Mouse (Mus musculus): ENCODE measurements at regions not wholly inside any gene's neighbourhood (a gene's known extent, or its start where the extent isn't known, plus 50 kb on each side); places are given as distances from the start of the nearest gene placed in this dataset.
"Not testable (repeated sequence)": the region's sequence is repeated elsewhere in the genome, so short reads cannot be mapped to it uniquely, and the experiment has no call there.

DNA sequence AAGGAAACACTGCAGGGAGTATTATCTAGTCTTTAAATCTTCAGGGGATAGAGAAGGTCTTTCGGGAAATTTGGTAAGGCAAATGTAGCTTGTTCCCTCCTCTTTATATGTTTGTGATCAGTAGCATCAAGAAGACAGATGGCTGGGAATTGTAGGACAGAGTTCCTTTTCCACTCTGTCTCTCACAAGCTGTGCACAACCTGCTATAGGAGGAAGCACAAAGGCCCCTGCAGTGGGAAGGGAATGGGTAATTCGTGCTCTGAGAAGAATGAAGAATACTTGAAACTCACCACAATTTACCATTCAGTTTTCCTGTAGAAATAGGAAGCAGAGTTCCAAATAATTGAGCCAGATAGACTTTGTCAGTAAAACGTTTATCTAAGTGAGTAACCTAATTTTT is 1007.2 kb downstream of the Epha7 start:
- no peaks in the 10 kb centered on the region for H3K4me1 ChIP-seq (ENCODE audit: control insufficient read depth, insufficient read depth, low read length)
- H3K27ac ChIP-seq (replicated peaks; ENCODE audit: low read depth, low read length), result no peak overlapping the region
- no peaks in the 10 kb centered on the region for H3K27me3 ChIP-seq (replicated peaks; ENCODE audit: control insufficient read depth, insufficient read depth, low read length)
- no peak for DNase-seq (ENCODE audit: low spot score)
- H3K9ac ChIP-seq (ENCODE audit: low read depth, low read length), result no peak overlapping the region
- ATAC-seq (ENCODE audit: low read depth), result no peak
- H3K9me3 ChIP-seq (ENCODE audit: control insufficient read depth, low read length), result no peaks in the 10 kb centered on the region
- 45% methylated on average over 3 of the region's 3 CpGs for WGBS
- H3K4me2 ChIP-seq (ENCODE audit: low read depth, low read length), result no peak overlapping the region
- no peak overlapping the region for H3K4me3 ChIP-seq (ENCODE audit: low read depth, low read length)
- H3K36me3 ChIP-seq (ENCODE audit: control insufficient read depth, insufficient read depth, low read length), result no peaks in the 10 kb centered on the region

DNA sequence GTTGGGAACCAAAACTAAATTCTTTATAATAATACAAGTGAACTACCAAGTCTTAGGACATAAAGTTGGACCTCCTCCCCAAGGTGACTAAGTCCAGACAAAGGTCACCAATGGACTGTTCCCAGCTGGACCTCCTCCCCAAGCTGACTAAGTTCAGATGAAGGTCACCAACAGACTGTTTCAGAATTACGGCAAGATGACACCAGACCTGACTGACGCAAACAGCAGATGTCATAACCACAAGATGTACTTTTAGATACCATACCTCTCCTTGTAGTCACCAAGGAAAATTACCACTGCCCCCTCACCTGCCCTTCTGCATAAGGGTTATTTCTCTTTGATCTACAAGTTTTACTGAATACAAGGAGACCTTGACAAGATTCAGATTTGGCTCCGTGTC is 1017.8 kb downstream of the Epha7 start:
- not testable (repeated sequence) for H3K4me1 ChIP-seq (ENCODE audit: control insufficient read depth, insufficient read depth, low read length); H3K27me3 ChIP-seq (replicated peaks; ENCODE audit: control insufficient read depth, insufficient read depth, low read length); H3K36me3 ChIP-seq (ENCODE audit: control insufficient read depth, insufficient read depth, low read length); H3K9me3 ChIP-seq (ENCODE audit: control insufficient read depth, low read length); H3K9ac ChIP-seq (ENCODE audit: low read depth, low read length); H3K4me2 ChIP-seq (ENCODE audit: low read depth, low read length); H3K27ac ChIP-seq (replicated peaks; ENCODE audit: low read depth, low read length); ATAC-seq (ENCODE audit: low read depth); DNase-seq (ENCODE audit: low spot score); H3K4me3 ChIP-seq (ENCODE audit: low read depth, low read length)
- 43% methylated on average over 3 of the region's 3 CpGs for WGBS

DNA sequence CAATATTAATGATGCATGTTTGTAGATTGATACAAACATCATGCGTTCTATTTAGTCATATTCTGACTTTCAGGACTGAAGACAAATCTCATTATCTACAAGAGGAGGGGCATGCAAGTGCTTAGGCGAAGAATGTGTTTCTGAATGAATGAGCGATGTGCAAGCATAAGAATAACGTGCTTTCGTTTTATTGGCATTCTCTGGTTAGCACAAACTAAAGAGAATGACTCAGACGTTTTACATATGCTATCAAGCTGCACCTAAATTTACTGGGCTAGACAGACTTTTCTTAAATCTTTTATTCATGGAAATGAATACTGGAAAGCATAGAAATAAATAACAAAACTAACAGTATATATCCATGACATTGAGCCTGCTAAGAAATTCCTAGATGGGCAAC is 1019.8 kb downstream of the Epha7 start:
- H3K27ac ChIP-seq (replicated peaks; ENCODE audit: low read depth, low read length), result no peak overlapping the region
- H3K27me3 ChIP-seq (replicated peaks; ENCODE audit: control insufficient read depth, insufficient read depth, low read length), result no peaks in the 10 kb centered on the region
- no peak overlapping the region for H3K9ac ChIP-seq (ENCODE audit: low read depth, low read length)
- no peaks in the 10 kb centered on the region for H3K9me3 ChIP-seq (ENCODE audit: control insufficient read depth, low read length)
- DNase-seq (ENCODE audit: low spot score) (no peak), ATAC-seq (ENCODE audit: low read depth) (no peak)
- no peak overlapping the region for H3K4me2 ChIP-seq (ENCODE audit: low read depth, low read length)
- no peak overlapping the region for H3K4me3 ChIP-seq (ENCODE audit: low read depth, low read length)
- H3K4me1 ChIP-seq (ENCODE audit: control insufficient read depth, insufficient read depth, low read length), result no peaks in the 10 kb centered on the region
- WGBS, result 75% methylated on average over 6 of the region's 6 CpGs
- no peaks in the 10 kb centered on the region for H3K36me3 ChIP-seq (ENCODE audit: control insufficient read depth, insufficient read depth, low read length)

DNA sequence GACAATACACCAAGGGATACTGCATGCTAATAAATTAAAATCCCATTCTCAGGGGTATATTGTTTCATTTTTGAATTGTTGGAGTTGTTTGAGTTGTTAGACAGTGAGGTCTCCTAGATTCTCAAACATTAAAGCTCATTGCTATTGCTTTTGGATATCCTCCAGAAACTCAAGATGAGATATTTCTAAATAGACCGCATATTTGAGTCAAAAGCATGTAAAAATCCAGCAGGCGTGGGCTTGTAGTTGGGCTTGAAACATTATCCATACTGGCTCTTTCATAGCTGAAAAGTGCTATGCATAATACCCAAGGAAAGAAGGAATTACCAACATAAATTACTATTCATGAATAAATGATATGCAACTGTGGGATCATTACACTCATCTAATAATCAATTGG is 1043.7 kb downstream of the Epha7 start:
- Histone ChIP-seq H3K4me3 (ENCODE audit: low read depth, low read length) (no peak overlapping the region), H3K27ac (replicated peaks; ENCODE audit: low read depth, low read length) (no peak overlapping the region), H3K36me3 (ENCODE audit: control insufficient read depth, insufficient read depth, low read length) (no peaks in the 10 kb centered on the region), H3K9ac (ENCODE audit: low read depth, low read length) (no peak overlapping the region), H3K4me2 (ENCODE audit: low read depth, low read length) (no peak overlapping the region), H3K4me1 (ENCODE audit: control insufficient read depth, insufficient read depth, low read length) (no peaks in the 10 kb centered on the region; the same call in 1 of the 2 replicates), H3K9me3 (ENCODE audit: control insufficient read depth, low read length) (no peaks in the 10 kb centered on the region), H3K27me3 (replicated peaks; ENCODE audit: control insufficient read depth, insufficient read depth, low read length) (no peaks in the 10 kb centered on the region)
- DNase-seq (ENCODE audit: low spot score), result peak; percentile 81
- WGBS, result 47% methylated on average over 2 of the region's 2 CpGs
- ATAC-seq (ENCODE audit: low read depth), result peak; percentile 30; the same call in 1 of the 2 replicates
